Mouse (Mus musculus): ENCODE results near the gene Sh3kbp1. TPM values are rescaled to one million over a fixed set of nuclear protein-coding genes. Genes with fewer than 3 reads are reported as not detected.

Sh3kbp1 gene
- polyA plus RNA-seq, 2 experiments: 4.0 to 9.9 TPM

DNA sequence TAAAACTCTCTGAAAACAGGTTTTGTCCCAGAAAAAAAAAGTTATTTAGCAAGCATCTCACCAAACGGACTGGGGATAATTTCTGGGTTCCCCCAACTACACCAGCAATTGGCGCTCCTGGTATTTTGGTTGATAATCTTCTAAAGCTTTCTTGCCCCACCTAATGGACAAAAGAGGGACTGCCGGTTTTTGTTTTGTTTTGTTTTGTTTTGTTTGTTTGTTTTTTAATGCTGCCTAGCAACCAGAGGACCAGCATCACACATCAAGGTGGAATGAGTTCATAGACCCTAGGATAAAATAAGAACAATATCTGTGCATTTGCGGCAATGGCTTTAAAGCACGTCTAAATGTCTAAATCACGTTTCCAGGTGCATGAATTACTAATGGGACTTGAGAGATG lies 20.1 kb upstream of the Sh3kbp1 start:
- H3K4me3 ChIP-seq (ENCODE audit: insufficient read depth in 1 of 2, low read depth in 2 of 2, low read length in 2 of 2): no peak overlapping the region
- H3K36me3 ChIP-seq (replicated peaks; ENCODE audit: control insufficient read depth, insufficient read depth, low read depth): no peaks in the 10 kb centered on the region
- WGBS (ENCODE audit: insufficient replicate concordance): 32% methylated on average over 6 of the region's 6 CpGs
- H3K9me3 ChIP-seq (ENCODE audit: control insufficient read depth, low read length): no peaks in the 10 kb centered on the region
- DNase-seq (ENCODE audit: low read depth in 3 of 3, low spot score in 3 of 3) (peak; percentile 22 to 59 (median 41)), ATAC-seq (ENCODE audit: insufficient read depth) (no peak)
- no peak overlapping the region for H3K4me2 ChIP-seq (ENCODE audit: low read depth)
- H3K27me3 ChIP-seq (ENCODE audit: control insufficient read depth, insufficient read depth, low read length): no peaks in the 10 kb centered on the region
- TF ChIP-seq EP300 (IDR thresholded peaks at IDR 0.05; ENCODE audit: low read depth): no peak
- TF ChIP-seq CTCF (IDR thresholded peaks at IDR 0.05; ENCODE audit: low read depth): peak; percentile 56
- no peak overlapping the region for H3K27ac ChIP-seq
- no peaks in the 10 kb centered on the region for H3K4me1 ChIP-seq (replicated peaks; ENCODE audit: control insufficient read depth in 2 of 2, insufficient read depth in 2 of 2, low read length in 1 of 2)
- no peak overlapping the region for H3K9ac ChIP-seq (replicated peaks)

DNA sequence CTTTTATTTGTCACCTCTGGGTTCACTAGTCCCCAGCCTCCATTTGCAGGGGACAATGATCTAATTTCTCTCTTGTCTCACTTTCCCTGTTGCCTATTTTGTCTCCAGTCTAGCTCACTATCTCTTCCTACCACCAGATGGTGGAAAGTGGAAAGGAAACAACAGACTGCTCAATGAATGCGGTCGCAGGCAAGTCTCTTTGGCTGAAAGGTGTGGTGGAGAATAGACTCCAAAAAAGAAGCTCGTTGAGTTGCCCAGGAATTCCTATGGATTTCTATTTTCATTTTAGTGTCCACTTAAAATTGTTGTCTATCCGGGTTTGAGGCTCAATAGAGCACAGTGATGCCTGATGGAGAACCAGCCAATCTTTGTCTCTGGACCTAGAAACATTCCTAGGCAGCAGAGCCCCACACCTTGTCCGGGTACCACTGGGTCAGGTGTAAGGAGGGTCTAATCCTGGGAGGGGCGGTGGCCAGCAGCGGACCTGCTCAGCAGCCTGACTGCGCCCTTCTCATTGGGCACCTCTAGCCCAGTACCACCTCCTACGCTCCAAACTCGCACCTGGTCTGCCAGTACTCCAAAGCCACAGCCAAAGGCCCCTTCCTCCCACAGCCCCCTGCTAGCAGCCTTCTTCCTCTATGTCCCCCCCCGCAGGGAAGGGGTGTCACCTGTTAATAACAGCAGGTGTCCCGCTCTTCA lies 715 bp upstream of the Sh3kbp1 start:
- Histone ChIP-seq H3K4me2 (ENCODE audit: low read depth) (peak overlapping the region; percentile 85), H3K4me3 (ENCODE audit: insufficient read depth in 1 of 2, low read depth in 2 of 2, low read length in 2 of 2) (peak overlapping the region in 1 of 2 experiments; percentile 73; a peak in 3 of 4 replicates), H3K4me1 (replicated peaks; ENCODE audit: control insufficient read depth in 2 of 2, insufficient read depth in 2 of 2, low read length in 1 of 2) (peaks cover 0 to 4% of the 10 kb centered on the region in 2 experiments; a peak in 2 of 4 replicates), H3K9ac (replicated peaks) (no peak overlapping the region; the same call in 1 of the 2 replicates), H3K27me3 (ENCODE audit: control insufficient read depth, insufficient read depth, low read length) (no peaks in the 10 kb centered on the region), H3K36me3 (replicated peaks; ENCODE audit: control insufficient read depth, insufficient read depth, low read depth) (no peaks in the 10 kb centered on the region), H3K27ac (no peak overlapping the region), H3K9me3 (ENCODE audit: control insufficient read depth, low read length) (no peaks in the 10 kb centered on the region)
- WGBS (ENCODE audit: insufficient replicate concordance): 15% methylated on average over 12 of the region's 12 CpGs
- TF ChIP-seq EP300 (IDR thresholded peaks at IDR 0.05; ENCODE audit: low read depth) (no peak), CTCF (IDR thresholded peaks at IDR 0.05; ENCODE audit: low read depth) (peak; percentile 41; the same call in 1 of the 2 replicates)
- DNase-seq (ENCODE audit: low read depth in 3 of 3, low spot score in 3 of 3) (no peak), ATAC-seq (ENCODE audit: insufficient read depth) (peak; percentile 13; the same call in 1 of the 2 replicates)

DNA sequence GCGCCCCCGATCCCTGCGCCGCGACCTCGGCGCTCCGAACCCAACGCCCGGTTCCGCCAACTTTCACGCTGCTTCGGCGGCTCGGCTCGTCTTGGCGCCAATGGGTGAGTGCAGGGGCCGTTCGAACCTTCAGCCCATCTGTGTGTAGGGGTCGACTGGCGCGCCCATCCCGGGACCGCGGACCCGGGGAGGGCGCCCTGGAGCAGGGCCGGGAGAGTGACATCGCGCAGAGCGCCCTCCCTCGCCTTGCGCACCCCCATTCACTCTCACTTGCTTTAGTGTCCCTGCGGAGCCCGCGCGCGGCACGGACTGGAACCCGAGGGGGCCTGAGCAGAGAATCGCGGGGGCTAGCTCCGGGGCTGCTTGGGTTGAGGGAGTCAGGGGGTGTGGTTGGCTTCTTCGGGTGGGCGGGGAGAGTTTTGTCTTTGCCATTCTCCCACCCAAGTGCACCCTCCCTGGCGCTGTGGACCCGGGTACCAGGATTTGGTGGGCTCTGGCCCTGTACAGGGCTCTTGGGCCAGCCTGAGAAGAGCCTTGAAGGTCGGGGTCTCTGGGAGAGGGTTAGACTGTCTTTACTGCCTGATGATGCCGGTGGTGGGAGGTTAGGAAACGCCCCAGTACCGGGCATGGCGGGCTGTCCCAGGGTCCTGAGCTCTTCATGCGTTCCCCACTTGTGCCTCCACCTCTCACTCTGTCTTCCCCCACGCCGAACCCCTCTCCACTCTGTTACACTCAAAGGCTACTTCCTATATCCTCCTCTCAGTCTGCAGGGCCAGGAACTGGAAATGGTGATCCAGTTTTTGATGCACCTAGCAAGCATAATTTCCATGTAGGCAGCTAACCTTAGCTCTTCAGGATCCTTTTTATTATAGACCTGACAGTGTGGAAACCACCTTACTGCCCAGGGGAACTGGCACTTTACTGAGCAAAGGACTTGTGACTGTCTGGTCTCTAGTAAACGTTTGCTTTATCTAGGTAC lies 805 bp downstream of the Sh3kbp1 start:
- no peak for TF ChIP-seq CTCF (IDR thresholded peaks at IDR 0.05; ENCODE audit: low read depth)
- TF ChIP-seq EP300 (IDR thresholded peaks at IDR 0.05; ENCODE audit: low read depth): no peak
- DNase-seq (ENCODE audit: low read depth in 3 of 3, low spot score in 3 of 3) (no peak), ATAC-seq (ENCODE audit: insufficient read depth) (peak; percentile 65)
- Histone ChIP-seq H3K27me3 (ENCODE audit: control insufficient read depth, insufficient read depth, low read length) (no peaks in the 10 kb centered on the region), H3K4me3 (ENCODE audit: insufficient read depth in 1 of 2, low read depth in 2 of 2, low read length in 2 of 2) (peak overlapping the region; percentile 73 to 76), H3K36me3 (replicated peaks; ENCODE audit: control insufficient read depth, insufficient read depth, low read depth) (no peaks in the 10 kb centered on the region), H3K27ac (no peak overlapping the region), H3K4me1 (replicated peaks; ENCODE audit: control insufficient read depth in 2 of 2, insufficient read depth in 2 of 2, low read length in 1 of 2) (peaks cover 0 to 4% of the 10 kb centered on the region in 2 experiments; a peak in 2 of 4 replicates), H3K9ac (replicated peaks) (peak overlapping the region; percentile 72), H3K9me3 (ENCODE audit: control insufficient read depth, low read length) (no peaks in the 10 kb centered on the region), H3K4me2 (ENCODE audit: low read depth) (peak overlapping the region; percentile 85)
- WGBS (ENCODE audit: insufficient replicate concordance): 21% methylated on average over 51 of the region's 56 CpGs

DNA sequence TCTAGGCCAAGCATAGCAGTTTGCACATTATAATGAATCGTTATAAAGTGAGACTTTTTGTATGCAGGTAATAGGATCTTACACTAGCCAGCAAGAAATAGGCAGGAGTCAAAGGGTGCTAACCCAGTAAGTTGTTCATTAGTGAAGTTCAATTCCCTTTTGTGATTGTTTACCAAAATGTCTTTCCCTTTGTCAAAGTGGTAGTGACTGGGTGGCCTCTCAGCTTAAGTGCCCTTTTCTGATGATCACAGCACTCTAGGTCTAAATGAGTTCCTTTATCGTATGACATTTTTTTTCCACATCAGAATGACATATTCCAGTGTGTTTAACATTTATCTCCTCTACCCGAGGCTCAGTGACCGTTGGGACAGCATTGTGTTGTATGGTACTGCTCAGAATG lies 1.6 kb downstream of the Sh3kbp1 start:
- Histone ChIP-seq H3K27ac (no peak overlapping the region), H3K27me3 (ENCODE audit: control insufficient read depth, insufficient read depth, low read length) (no peaks in the 10 kb centered on the region), H3K36me3 (replicated peaks; ENCODE audit: control insufficient read depth, insufficient read depth, low read depth) (no peaks in the 10 kb centered on the region), H3K9me3 (ENCODE audit: control insufficient read depth, low read length) (no peaks in the 10 kb centered on the region), H3K4me1 (replicated peaks; ENCODE audit: control insufficient read depth in 2 of 2, insufficient read depth in 2 of 2, low read length in 1 of 2) (peaks cover 0 to 4% of the 10 kb centered on the region in 2 experiments; a peak in 2 of 4 replicates), H3K4me3 (ENCODE audit: insufficient read depth in 1 of 2, low read depth in 2 of 2, low read length in 2 of 2) (peak overlapping the region in 1 of 2 experiments; percentile 73; a peak in 2 of 4 replicates), H3K9ac (replicated peaks) (0 out of 2 replicates have a peak overlapping the region, but pooled peaks have one; percentile 18), H3K4me2 (ENCODE audit: low read depth) (peak overlapping the region; percentile 85)
- ATAC-seq (ENCODE audit: insufficient read depth) (no peak), DNase-seq (ENCODE audit: low read depth in 3 of 3, low spot score in 3 of 3) (no peak)
- 26% methylated on average over 4 of the region's 4 CpGs for WGBS (ENCODE audit: insufficient replicate concordance)
- TF ChIP-seq EP300 (IDR thresholded peaks at IDR 0.05; ENCODE audit: low read depth) (no peak), CTCF (IDR thresholded peaks at IDR 0.05; ENCODE audit: low read depth) (no peak)

Measured in liver, embryonic 14.5 days (tissue).